Mouse (Mus musculus) cerebral cortex, adult 2 months (tissue): ENCODE measurements around the gene Tada1.

Experiments used
- WGBS: fragments of 180-500 bp; shearing (Covaris S2); methylation state at CpG from one replicate; pipeline ENCODE4 v1.1.7; 2018; 5-methylcytosine and 5-hydroxymethylcytosine counted together

Tada1 gene

DNA sequence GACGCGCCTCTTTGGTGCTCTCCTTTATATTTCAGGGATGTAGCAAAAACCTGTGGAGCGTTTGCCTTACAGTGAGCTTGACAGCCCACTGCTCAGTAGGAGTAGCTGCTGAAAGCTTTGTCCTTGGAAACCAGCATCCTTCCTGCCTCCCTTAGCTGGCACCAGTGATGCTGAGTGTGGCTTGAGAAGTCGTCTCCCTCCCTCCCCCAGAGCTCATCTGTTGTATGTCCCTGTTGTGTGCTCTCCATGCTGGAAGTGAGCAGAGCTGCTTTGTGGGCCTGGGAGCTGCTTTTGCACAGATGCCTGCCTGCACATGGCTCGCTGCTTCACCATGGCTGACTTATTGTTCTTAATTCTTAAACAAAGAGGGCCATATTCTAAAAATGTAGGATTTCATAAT, 6.5 kb downstream of the Tada1 start:
- 49% methylated on average over 5 of the region's 5 CpGs for WGBS

DNA sequence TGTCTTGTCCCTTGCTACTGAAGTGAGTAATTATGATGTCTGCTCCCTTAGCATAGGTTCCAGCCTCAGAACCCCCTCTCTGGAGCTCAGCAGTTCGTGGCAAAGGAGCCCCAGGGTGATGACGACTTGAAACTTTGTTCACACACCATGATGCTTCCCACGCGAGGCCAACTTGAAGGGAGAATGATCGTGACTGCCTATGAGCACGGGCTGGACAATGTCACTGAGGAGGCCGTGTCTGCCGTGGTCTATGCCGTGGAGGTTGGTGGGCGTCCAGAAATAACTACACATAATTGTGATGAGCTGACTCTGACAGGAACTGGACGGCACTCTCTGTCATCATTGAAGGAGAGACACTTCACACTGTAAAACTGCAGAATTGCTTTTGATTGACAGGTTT, 9.6 kb downstream of the Tada1 start:
- 85% methylated on average over 11 of the region's 11 CpGs for WGBS

DNA sequence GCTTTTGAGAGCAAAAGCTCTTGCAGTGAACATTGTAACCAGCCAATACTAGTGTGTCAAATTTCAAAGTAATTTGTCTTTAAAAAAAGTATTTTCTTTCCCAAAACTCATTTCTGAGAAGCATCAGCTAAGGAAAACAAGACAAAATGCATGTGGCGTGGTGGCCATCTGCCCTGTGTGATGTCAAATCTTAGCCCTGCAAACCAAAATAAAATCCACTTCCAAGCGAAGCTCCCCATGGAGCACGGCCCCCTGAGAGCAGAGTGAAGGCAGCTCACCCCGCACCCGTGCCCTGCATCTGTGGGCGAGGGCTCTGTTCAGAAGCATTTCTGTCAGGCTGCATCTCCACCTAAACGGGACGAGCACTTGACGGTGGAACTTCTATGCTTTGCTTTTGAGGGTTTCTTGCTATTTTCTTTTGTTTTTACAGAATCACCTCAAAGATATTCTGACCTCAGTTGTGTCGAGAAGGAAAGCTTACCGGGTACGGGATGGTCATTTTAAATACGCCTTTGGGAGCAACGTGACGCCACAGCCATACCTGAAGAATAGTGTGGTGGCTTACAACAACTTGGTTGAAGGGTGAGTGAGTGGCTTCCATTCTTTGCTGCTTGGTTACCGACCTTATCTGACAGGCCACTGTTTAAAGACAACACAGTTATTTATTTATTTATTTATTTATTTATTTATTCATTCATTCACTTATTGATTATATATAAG, 10.7 kb downstream of the Tada1 start:
- 87% methylated on average over 16 of the region's 16 CpGs for whole genome bisulfite sequencing

DNA sequence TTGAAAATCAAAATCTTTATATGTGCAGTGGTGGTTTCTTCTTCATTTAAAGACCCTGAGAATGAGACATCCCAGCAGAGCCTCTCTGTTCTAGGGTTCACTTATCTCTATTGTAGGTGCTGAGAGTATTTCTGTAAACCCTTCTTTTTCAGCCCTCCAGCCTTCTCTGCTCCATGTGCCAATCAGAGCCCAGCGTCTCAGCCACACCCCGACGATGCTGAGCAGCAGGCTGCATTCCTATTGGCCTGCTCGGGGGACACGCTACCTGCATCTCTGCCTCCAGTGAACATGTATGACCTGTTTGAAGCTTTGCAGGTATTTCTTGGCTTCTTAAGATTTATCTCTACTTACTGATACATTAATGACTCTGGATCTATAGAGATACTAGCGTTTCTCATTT, 12.8 kb downstream of the Tada1 start:
- WGBS, result 95% methylated on average over 6 of the region's 6 CpGs

DNA sequence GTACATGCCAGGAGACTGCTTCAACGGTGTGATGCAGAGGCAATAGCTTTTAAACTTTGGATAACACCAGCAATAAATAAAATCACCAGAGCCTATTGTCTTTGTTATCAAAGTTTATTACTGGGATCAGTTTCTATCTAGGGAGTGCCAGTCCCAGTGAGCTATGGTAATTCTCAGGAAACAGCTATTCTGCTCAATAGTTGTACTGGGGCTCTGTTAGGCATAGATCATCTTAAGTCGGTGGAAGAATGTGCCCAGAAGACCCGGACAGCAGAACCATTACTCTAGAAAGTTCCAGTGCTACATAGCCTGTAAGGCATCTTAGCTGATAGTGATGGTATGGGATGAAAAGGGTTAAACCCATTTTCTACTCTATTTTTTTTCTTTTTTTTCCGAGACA, 15.9 kb downstream of the Tada1 start:
- 67% methylated on average over 4 of the region's 4 CpGs for WGBS

DNA sequence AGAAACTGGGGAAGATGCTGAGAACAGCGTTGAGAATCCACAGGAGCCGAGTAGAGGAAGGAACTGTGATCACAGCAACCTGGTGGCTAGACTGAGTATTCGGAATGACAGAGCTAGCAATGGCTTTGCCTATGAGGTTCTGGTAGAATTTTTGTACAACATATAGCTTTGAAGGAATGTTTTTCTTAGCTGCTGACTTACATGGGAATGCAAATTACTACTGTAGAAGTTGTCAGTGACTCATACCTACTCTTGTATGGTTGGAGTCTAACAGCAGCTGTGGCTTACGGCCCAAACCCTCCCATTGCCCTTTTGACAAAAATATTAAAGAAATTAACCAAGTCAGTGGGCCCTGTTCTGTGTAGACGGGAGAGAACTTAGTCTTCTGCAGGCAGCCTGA, 16.8 kb downstream of the Tada1 start:
- 55% methylated on average over 5 of the region's 5 CpGs for WGBS

DNA sequence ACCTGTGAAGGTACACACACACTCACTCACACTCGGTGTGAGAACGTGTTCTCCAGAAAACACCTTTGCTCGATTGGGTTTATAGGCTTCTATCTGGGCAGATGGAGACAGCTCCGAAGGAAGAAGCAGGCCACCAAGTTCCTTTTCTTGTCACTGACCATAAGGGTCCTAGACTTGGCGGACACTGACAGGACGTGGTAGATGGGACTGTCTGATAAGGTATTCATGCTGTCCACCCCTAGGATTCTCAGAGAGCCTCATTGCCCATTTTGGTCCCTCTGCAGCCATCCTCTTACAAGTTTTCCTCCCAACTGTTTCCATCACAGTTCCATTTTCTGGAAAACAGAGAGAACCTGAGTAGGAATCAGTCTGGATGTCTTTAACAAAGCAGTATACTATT, 17.5 kb downstream of the Tada1 start:
- WGBS, result 93% methylated on average over 6 of the region's 6 CpGs

DNA sequence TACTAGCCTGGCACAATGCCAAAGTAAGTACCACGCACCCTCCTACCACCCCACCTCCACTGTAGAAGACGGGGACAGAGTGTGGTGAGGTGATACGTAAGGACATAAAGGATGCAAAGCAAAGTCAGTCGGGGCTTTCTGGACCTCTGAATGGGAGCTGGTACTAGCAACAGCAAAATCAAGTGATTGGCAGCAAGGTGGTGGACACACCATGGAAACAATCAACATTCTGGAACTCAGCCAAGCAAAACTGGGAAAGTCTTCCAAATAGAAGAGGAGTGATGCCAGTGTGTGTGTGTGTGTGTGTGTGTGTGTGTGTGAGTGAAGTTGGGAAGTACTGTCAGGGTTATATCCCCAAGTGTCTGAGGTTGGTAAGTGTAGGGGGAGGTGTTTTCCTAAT, 23.1 kb downstream of the Tada1 start:
- 49% methylated on average over 4 of the region's 4 CpGs for WGBS

DNA sequence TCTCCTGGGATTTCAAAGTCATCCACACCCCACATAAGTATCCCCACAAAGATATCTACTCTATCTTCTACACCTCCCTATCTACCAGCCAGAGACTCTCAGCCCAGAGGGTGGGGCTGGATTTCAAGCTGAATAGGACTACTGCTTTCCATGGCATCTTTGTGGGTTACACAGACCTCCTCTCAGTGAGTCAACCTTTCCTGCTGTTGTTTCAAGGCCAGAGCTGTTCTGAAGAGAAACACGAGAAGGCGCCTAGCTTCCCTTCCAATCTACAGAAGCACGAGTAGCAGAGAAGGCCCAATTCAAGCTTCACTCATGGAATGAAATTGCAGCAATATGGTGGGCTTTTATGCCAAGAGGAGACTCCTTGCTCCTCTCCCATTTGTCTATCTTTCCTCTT, 24.9 kb downstream of the Tada1 start:
- 76% methylated on average over 3 of the region's 3 CpGs for WGBS

DNA sequence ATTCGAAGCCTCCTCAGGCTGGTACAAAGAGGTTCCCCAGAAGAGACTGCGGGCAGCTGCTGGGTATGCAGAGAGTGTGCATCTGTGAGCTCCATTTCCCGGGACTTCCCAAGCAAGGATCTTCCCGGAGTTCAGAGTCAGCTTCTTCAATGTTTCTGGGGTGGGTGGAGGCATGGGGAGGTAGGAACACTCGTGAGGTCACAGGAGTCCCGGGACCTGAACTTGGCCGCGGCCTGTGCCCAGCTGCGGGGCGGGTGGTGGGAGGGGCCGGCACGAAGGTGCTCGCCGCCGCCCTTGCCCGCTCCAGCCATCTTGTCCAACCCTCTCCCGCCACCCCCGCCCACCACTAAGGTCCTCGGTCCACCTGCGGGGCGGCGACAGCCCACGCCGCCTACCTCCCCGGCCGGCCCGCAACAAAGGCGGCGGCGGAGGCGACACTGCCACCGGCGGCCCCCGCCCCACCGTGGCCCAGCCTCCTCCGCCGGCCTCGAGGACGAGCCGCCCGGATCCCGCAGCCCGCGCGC, 30.3 kb downstream of the Tada1 start:
- under 1% methylated on average over 42 of the region's 45 CpGs for WGBS

DNA sequence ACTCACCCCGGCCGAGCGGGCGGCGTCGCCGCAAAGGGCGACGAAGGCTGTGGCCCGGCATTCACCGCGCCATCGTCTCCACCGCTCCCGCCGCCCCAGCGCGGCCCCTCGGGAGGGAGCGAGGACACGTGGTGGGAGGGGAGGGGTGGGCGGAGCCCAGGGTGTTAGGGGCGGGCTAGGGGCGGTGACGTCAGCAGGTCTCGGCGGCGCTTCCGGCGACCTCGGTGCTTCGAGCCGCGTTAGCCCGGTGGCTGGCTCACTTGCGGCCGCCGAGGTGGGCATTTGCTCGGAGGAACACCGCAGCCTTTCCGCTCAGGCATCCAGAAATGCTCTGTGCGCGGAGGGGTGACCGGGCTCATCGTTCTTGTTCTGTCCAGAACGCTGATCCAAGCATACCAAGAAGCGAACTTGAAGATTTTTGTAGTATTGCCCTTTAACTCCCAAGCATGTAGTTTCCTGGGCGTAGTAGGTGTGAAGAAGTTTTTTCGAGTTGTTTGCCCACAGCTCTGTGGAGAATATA, 30.9 kb downstream of the Tada1 start, which contains the start of gene Pogk:
Gene Pogk (minus strand): TSS at position 163 of the 520 bp plus-strand sequence.
- WGBS, result under 1% methylated on average over 49 of the region's 49 CpGs

DNA sequence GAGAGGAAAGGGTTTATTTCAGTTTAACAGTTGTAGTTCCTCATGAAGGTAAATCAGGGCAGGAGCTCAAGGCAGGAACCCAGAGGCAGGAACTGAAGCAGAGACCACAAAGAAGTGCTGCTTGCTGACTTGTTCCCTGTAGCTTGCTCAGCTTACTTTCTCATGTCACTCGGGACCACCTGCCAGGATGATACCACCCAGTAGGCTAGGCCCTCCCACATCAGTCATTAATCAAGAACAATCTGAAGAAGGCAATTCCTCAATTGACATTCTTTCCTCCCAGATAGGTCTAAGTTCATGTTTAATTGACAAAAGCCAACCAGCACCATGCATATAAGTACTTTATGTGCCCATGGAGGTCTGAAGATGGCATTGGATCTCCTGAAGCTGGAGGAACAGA, 32.6 kb downstream of the Tada1 start:
- 100% methylated on average over 1 of the region's 1 CpGs for WGBS

DNA sequence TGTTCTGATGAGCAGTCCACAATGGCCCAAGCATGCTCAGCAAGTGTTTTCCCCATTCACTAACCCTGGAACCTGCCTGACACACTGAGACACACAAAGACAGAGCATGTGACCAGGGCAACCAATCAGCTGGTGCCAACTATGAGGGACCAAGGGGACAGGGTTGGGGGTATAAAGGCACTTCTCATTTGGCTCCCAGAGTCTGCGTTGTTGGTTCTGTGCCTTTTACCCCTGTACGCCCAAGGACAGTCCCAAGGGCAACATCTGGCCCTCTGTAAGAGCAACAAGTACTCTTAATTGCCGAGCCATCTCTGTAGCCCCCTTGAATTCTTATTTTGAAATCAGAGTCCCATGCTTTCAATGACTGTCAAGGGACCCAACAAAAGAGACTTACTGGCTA, 33.4 kb downstream of the Tada1 start:
- WGBS, result 94% methylated on average over 3 of the region's 3 CpGs

DNA sequence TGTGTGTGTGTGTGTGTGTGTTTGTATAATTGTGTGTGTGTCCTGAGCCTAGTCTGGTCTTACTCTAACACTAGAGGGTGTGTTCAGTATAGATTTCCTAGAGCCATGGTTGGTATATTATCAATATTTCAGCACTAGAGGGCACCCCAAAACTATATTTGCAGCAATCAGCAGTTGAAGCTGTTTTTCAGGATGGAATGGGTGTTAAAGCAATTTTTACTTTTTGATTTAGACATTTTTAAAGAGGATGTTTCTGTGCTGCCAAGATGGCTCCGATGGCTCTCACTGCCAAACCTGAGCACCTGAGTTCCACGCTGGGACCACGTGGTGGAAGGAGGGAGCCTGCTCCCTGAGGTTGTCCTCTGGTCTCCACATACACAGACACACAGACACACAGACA, 50.2 kb downstream of the Tada1 start:
- WGBS, result 21% methylated on average over 3 of the region's 3 CpGs

DNA sequence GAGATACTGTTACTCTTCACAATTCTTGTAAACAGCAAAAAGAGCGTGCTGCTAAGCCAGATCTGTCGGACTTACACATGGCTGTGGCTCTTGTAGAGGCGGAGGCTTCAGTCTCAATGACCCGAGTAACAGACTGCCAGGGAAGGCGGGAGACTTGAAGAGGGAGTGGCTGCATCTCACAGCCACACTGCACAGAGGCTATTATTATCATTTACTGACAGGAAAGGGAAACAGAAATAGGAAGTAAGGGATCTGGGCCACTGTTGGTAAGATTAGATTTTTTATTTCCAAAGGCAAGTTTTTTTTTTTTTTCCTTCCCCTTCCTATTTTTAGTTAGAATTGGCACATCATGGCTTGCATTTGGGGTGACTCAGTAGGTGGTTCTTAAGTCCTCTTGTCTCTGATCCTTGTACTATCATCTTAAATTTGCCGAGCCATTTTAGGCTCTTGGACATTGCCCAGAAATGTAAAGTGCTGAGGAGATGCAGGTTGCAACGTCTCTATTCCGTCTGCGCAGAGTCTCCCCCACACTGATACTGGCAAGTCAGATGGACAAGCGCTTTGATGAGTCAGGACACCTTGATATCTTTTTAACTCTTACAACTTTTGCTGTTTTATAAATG, 51.0 kb downstream of the Tada1 start:
- WGBS, result 21% methylated on average over 10 of the region's 10 CpGs

DNA sequence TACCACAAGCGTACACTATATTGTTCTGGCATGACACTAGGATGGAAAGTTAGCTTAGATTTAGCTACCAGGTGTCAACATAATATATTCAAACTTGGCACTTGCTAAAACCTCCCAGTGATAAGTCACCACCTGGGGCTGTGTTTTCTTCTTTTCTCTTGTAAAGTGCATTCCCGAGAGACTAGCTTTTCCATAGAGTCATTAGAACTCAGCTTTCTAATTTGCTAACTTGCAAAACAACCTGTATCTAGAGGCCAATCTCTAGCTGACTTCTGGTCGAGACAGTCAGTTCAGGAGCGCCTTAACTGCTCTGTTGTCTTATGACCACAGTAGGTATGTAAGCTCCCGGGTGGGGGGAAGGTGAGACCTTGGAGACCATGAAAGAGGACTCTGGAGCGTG, 60.5 kb downstream of the Tada1 start:
- 75% methylated on average over 6 of the region's 6 CpGs for WGBS

DNA sequence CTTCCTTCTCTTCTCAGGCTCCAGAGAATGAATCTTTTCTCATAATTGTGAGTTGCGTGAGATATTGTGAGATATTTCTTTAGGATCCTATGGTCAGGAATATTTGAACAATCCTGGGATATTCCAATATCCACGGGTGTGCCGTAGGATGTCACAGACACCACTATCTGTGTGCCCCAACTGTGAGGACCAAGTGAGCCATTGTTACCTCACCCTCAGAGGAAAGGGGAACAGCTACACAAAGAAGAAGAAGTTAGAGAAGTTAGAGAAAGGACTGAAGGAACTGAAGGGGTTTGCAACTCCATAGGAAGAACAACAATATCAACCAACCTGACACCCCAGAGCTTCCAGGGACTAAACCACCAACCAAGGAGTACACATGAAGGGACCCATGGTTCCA, 63.1 kb downstream of the Tada1 start:
- WGBS, result 85% methylated on average over 3 of the region's 3 CpGs
